Mouse (Mus musculus) gastrocnemius, postnatal 4 days (tissue): ENCODE data around the gene Usp32. TPM values are rescaled to one million over a fixed set of nuclear protein-coding genes. Genes with fewer than 3 reads are reported as not detected.
"Not testable (repeated sequence)": the region's sequence is repeated elsewhere in the genome, so short reads cannot be mapped to it uniquely, and the experiment has no call there.

ENCODE experiments used
- DNase-seq, 2 experiments: peaks; one replicate each; pipeline ENCODE4 v3.0.0; 2021 to 2022; ENCODE audit warnings: low spot score in 2 of 2, mixed read lengths in 2 of 2
- long read RNA-seq, 2 experiments: library from polyadenylated mRNA; stranded (forward); transcript quantifications; one replicate each; pipeline ENCODE4 v2.0.0; 2021
- total RNA-seq, 2 experiments: library from RNA; stranded (reverse); gene quantifications; 2 replicates each; pipeline ENCODE4 v1.2.3; 2021

Usp32 gene
- total RNA-seq = 10 to 100 TPM; 14.2 to 17.0 TPM
- long read RNA-seq, experiment 1, partial matches to known transcripts = 3 of 5 reads
- long read RNA-seq, experiment 1, other reads (novel, unspliced or antisense) = 2 of 5 reads
- long read RNA-seq, experiment 2, partial matches to known transcripts = 2 of 4 reads
- long read RNA-seq, experiment 2, other reads (novel, unspliced or antisense) = 2 of 4 reads

DNA sequence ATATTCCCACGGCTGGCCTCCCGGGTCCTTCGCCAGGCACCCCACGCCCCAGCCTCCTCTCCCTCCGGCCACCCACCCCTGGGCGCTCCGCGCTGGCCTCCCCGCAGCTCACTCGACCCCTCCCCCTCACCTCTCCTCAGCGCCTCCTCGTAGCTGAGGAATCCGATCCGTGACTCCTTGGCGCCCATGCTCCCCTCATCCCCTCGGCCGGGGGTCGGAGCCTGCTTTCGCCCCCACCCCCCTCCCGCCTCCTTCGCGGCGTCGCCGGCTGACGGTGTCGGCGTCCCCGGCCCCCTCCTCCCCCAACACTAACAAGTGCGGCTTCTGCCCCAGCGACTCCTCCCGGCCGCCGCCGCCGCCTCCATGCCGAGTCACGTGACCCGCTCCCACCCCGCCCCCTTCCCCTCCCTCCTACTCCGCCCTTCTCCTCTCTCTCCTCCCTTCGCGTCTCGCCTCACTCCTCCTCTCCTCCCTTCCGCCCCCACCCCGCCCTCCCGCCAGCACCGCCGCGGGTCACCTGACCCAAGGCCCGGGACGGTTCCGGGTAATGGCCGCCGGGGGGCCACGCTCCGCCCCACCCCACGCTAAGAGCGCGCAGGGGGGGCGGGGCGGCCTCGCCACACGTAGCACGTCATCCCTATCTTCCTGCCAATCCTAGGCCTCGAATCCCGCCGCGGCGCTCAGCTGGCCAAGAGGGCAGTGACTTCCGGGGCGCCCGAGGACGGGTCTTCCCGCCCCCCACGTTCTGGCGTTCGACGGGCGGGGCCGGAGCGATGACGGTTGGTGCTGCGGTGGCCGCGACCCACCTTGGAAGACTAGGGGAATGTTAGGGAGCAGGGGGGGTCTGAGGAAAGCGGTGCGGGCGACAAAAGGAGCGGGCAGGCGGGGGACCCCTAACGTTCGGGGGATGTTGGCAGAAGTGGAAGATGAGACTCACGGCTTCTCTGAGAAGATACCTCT lies at the start of gene Usp32:
Gene Usp32 (minus strand): TSS at position 581 of the 960 bp plus-strand sequence.
- DNase-seq = peak; percentile 94 to 96

DNA sequence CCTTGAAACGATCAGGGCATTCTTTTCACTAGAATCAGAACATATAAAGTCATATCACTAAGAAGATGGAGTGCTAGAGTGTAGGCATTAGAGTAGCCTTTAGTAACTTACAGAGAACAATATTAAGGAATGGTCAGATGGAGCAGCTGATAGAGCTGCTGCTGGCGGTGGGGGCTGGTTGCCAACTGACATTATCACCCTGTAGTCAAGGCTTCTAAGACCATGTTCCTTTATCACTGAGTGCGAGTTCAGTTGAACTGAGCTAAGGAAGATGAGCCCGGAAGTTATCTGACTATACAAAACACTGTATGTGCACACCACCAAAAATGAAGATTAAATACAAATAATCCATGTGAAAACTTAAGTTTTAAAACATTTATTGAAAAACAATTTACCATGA lies 49.1 kb upstream of the Usp32 start:
- no peak for DNase-seq

DNA sequence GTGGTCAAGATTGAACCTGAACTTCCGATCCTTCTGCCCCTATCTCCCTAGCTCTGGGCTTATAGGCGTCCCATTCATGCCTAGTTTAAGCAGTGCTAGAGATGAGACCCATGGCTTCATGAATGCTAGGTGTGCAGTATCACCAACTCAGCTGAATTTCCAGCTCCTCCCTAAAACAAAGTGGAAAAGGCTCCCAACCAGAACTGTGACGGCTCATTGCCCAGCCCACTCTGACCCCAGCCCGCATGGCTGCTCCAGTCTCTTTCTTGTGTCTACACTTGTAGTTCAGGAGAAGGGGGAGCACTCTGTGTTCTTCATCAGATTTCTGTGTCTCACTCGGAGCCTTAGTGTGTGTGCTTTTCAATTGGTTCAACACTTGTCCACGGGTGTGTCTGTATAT lies 44.9 kb upstream of the Usp32 start:
- no peak for DNase-seq

DNA sequence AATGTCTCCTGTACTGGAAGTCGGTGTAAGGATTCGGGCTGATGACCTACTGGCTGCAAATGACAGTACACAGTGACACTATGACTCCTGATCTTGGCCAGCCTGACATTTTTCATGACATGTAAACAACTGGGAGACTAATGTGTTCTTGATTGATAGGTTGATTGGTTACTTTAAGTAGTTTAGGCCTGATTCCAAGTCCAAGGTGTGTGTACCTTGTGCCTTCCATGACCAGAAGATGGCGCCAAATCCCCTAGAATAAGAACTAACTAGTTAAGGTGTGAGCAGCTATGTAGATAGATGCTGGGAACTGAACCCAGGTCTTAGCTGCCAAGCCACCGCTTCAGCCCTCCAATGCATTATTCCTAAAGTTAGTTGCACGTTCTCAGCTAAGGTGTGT lies 44.1 kb upstream of the Usp32 start:
- no peak for DNase-seq

- no peak for DNase-seq
Measured at GRCm38 (mm10) chr11:85183284-85183779, 43.4 kb upstream of the Usp32 start.

DNA sequence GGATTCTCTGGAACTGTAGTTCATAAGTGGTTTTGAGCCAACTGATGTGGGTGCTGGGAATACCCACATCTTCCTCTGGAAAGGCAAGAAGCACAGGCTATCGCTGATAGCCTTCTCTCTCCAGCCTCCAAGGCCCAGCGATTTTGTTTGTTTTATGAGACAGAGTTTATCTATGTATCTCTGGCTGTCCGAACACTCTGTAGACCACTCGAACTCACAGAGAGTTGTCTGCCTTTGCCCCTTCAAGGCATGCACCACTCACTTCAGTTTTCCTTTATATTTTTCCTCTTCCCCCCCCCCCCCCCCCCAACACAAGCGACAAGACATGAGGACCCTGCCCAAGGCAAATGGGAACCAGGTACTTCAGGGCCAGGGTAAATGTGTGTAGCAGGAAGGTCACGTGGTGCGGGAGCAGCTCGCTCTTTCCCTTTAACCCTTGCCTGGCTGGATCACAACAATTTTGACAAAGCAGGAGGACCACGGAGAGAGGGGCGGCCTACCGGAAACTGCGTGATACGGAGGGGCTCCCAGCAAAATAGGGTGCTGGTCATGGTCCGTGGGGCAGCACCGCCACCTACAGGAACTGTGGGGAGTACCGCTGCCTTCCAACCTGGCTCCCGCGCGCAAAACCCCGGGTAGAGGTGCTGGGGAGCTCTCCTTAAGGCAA lies 42.8 kb upstream of the Usp32 start:
- peak; percentile 33 to 66 for DNase-seq

DNA sequence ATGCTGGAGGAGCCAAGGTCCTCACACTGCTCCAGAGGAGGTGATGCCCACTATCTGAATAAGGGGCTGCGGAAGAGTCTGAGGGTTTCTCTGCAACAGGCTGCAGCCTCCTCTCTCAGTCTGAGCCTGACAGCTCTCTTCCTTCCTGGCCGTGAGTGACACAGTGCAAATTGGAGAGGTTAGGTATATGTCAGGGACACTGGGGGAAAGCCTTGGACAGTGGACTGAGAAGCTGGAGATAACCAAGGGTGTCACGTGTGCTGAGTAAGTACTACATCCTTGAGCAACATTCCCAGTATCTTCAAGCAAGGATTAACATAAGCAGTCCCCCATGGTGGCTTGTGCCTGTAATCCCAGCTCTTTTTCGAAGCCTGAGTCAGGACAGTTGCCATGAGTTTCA lies 38.5 kb upstream of the Usp32 start:
- no peak for DNase-seq

DNA sequence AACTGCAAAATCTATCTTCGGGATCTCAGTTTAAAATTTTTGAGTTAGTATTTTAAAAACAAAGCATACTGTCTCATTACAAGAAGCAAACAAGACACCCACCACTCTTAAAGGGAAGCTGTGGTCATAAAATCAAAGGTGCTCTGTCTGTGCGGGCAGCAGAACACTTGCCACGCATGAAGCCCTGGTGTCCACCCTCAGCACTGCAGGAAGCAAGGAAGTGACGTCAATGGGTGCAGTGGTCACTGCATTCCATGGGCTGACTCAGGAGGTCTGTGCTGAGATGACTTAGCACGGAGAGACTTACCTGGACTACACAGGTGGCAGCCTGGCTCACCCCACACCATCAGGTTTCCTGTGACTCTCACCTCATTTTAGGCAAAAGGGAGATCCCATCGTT lies 37.8 kb upstream of the Usp32 start:
- no peak for DNase-seq

DNA sequence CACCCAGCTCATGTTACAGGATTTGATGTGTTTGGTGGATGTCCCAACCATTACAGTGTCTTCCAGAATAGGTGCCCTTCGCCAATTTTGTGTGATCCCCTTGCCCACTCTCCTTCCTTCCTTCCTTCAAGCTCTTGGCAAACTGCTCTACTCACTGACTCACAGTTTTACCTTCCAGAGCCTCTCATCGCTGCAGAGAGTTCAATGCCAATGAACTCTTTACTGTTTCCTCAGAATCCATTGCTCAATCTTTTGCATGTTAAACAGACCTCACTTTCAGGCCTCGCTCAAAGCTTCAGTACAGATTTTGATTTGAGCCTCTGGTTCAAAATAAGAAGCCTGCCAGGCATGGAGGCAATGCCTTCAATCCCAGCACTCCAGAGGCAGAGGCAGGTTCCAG lies 36.0 kb upstream of the Usp32 start:
- DNase-seq = no peak

DNA sequence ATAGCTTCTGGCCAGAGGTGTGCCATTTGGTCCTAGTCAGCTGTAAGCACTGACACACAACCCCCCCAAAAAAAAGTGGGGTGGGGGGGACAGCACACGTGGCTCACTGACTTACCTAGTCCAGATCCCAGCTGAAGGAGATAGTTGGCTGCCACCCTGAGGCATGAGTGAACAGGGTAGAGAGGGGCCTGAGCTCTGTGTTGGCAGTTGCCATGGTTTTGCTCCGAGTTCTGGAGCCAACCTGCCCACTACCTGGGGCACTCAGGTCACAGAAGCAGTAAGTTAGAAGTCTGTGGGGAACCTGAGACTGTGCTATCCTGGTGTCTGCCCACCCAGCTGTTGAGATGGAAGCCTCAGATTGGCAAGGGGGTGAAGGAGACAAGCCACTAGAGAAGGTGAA lies 30.9 kb upstream of the Usp32 start:
- no peak for DNase-seq

- DNase-seq = peak; percentile 83 to 93
Measured at GRCm38 (mm10) chr11:85170058-85170740, 30.2 kb upstream of the Usp32 start, which contains the start of gene 1700125H20Rik. Gene 1700125H20Rik, plus strand, starts transcription at chr11:85170404.

- no peak for DNase-seq
Measured at GRCm38 (mm10) chr11:85167503-85167902, 27.5 kb upstream of the Usp32 start.

- DNase-seq = no peak
Measured at GRCm38 (mm10) chr11:85164371-85164770, 24.4 kb upstream of the Usp32 start.

- not testable (repeated sequence) for DNase-seq
Measured at GRCm38 (mm10) chr11:85163014-85163413, 23.1 kb upstream of the Usp32 start.

DNA sequence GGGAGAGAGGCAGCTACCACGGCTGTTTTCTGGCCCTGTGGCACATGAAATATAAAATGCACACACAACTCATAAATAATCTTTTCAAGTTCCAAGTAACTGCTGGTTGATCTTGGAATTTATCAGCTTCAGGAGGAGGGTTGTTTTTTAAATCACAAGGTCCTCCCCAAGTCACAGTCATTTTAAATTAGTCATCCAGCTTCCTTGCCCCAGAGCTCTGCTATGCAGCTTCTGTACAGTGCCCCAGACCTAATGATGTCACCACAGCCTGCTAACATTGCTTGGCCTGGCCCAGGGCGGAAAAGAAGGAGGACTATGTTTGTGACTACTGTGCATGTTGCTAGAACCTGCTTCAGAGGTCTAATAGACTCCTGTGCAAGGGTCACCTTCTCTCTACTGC lies 17.3 kb upstream of the Usp32 start:
- DNase-seq = no peak

DNA sequence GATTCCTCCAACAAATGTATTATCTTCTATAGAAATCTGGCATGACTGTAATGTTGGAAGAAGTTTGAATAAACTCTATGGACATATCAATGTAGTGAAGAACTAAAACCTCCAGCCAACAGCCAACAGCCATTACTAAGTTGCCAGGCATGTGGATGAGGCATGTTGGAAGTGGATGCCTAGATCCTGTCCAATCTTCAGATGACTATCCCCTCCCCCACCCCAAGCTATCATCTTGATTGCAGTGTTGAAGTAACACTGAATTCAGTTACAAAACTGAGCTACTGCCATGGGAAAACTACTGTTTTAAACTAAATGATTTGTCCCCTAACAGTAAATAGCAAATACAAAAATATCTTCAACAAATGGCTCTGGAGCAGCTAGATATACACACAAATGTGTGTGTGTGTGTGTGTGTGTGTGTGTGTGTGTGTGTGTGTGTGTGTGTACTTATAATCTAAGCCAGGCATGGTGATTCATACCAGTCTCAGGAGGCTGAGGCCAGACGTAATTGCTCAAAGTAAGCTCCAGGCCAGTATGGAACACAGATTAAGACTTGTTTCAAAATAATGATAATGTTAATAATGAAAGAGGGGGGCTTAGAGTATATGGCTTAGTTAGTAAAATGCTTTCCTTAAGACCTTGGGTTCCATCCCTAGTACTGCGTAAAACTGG lies 12.4 kb upstream of the Usp32 start:
- DNase-seq = no peak

- peak in 1 of 2 experiments; percentile 8 for DNase-seq
Measured at GRCm38 (mm10) chr11:85138776-85139474, 1.0 kb downstream of the Usp32 start.

DNA sequence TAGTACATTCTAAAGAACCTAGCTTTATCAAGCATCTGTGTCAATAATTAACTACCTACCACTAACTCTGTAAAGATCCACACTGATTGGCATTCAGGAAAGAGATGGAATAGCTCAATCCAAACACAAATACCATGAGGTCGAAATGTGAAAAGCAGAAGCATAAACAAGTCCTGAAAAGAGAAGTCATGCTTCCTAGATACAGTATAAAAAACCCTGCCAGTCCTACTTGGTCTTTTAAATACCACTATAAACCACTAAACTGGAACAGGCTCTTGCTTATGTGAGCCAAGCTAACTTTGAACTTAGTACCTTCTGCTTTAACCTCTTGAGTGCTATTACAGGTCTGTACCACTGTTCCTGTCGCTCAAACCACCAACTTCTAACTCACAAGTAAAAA lies 8.4 kb downstream of the Usp32 start:
- no peak for DNase-seq

DNA sequence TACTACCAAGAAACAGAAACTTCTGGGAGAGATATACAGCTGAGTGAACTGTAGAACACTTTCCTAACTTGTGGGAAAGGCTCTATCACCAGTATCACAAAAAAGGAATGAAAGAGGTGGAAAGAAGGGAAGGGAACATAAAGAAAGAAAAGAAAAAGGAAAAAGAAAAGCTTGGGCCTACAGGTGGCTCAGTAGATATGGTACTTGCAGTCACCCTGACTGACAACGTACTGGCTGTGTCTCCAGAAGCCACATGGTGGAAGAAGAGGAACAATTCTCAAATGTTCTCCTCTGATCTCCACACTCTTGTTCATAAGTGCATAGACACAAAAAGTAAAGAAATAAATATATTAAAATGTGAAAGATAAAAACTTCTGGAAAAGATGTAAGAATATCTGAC lies 11.1 kb downstream of the Usp32 start:
- no peak for DNase-seq
